Mouse (Mus musculus): ENCODE data around the gene Gadd45gip1. TPM values are rescaled to one million over a fixed set of nuclear protein-coding genes. Genes with fewer than 3 reads are reported as not detected.

The Gadd45gip1 gene
- total RNA-seq, 1 experiment, result 30.8 TPM

GRCm38 (mm10) chr8:84809109-84809940, 22.0 kb upstream of the Gadd45gip1 start:
- in situ Hi-C loops (cut with MboI; ENCODE audit: low sequenced_read_pairs in 2 of 2, unreplicated experiment in 2 of 2), result no loop called here
- DNase-seq (ENCODE audit: low read depth, low spot score), result no peak
- Histone ChIP-seq H3K4me3 (ENCODE audit: insufficient read depth in 1 of 2, low read depth in 1 of 2, low read length in 2 of 2, poor library complexity in 1 of 2, severe bottlenecking in 1 of 2) (no peak overlapping the region), H3K9me3 (ENCODE audit: control insufficient read depth, insufficient read depth, low read depth, low read length) (no peaks in the 10 kb centered on the region), H3K36me3 (ENCODE audit: control insufficient read depth, insufficient read depth, low read length, poor library complexity, severe bottlenecking) (no peaks in the 10 kb centered on the region), H3K9ac (ENCODE audit: insufficient read depth, low read depth, low read length, poor library complexity, severe bottlenecking) (no peak overlapping the region), H3K27ac (ENCODE audit: insufficient read depth, low read depth, low read length, poor library complexity, severe bottlenecking) (no peak overlapping the region; the same call in 1 of the 2 replicates), H3K4me1 (ENCODE audit: control insufficient read depth in 2 of 2, insufficient read depth in 2 of 2, low read length in 2 of 2, poor library complexity in 1 of 2) (no peaks in the 10 kb centered on the region)
- TF ChIP-seq ZC3H11A (IDR thresholded peaks at IDR 0.05; ENCODE audit: borderline replicate concordance, low read depth, low read length) (no peak), HCFC1 (IDR thresholded peaks at IDR 0.05; ENCODE audit: borderline replicate concordance, insufficient read depth, low read length) (no peak), MAFK (IDR thresholded peaks at IDR 0.05; ENCODE audit: insufficient read depth, low read depth, low read length) (no peak), CHD2 (IDR thresholded peaks at IDR 0.05; ENCODE audit: low read depth, low read length) (no peak), ZNF384 (IDR thresholded peaks at IDR 0.05; ENCODE audit: low read depth, low read length) (no peak)

GRCm38 (mm10) chr8:84809941-84810280, 21.4 kb upstream of the Gadd45gip1 start:
- Histone ChIP-seq H3K9me3 (ENCODE audit: control insufficient read depth, insufficient read depth, low read depth, low read length) (no peaks in the 10 kb centered on the region), H3K36me3 (ENCODE audit: control insufficient read depth, insufficient read depth, low read length, poor library complexity, severe bottlenecking) (no peaks in the 10 kb centered on the region), H3K4me3 (ENCODE audit: insufficient read depth in 1 of 2, low read depth in 1 of 2, low read length in 2 of 2, poor library complexity in 1 of 2, severe bottlenecking in 1 of 2) (no peak overlapping the region), H3K27ac (ENCODE audit: insufficient read depth, low read depth, low read length, poor library complexity, severe bottlenecking) (no peak overlapping the region), H3K4me1 (ENCODE audit: control insufficient read depth in 2 of 2, insufficient read depth in 2 of 2, low read length in 2 of 2, poor library complexity in 1 of 2) (no peaks in the 10 kb centered on the region; a peak in 1 of 4 replicates), H3K9ac (ENCODE audit: insufficient read depth, low read depth, low read length, poor library complexity, severe bottlenecking) (no peak overlapping the region)
- in situ Hi-C loops (cut with MboI; ENCODE audit: low sequenced_read_pairs in 2 of 2, unreplicated experiment in 2 of 2), result loop anchor here in 1 of 2 experiments (10.0 kb wide), 1 partner anchor 105 kb away; the partner anchor contains the start of gene Lyl1
- DNase-seq (ENCODE audit: low read depth, low spot score), result no peak
- TF ChIP-seq ZNF384 (IDR thresholded peaks at IDR 0.05; ENCODE audit: low read depth, low read length), result no peak
- TF ChIP-seq CHD2 (IDR thresholded peaks at IDR 0.05; ENCODE audit: low read depth, low read length), result no peak
- TF ChIP-seq ZC3H11A (IDR thresholded peaks at IDR 0.05; ENCODE audit: borderline replicate concordance, low read depth, low read length), result no peak
- TF ChIP-seq HCFC1 (IDR thresholded peaks at IDR 0.05; ENCODE audit: borderline replicate concordance, insufficient read depth, low read length), result no peak
- TF ChIP-seq MAFK (IDR thresholded peaks at IDR 0.05; ENCODE audit: insufficient read depth, low read depth, low read length), result no peak

- no peaks in the 10 kb centered on the region for H3K36me3 ChIP-seq (ENCODE audit: control insufficient read depth, insufficient read depth, low read length, poor library complexity, severe bottlenecking)
- no peak for DNase-seq (ENCODE audit: low read depth, low spot score)
- no peaks in the 10 kb centered on the region for H3K9me3 ChIP-seq (ENCODE audit: control insufficient read depth, insufficient read depth, low read depth, low read length)
- H3K4me3 ChIP-seq (ENCODE audit: insufficient read depth in 1 of 2, low read depth in 1 of 2, low read length in 2 of 2, poor library complexity in 1 of 2, severe bottlenecking in 1 of 2), result peak overlapping the region in 1 of 2 experiments; percentile 5; a peak in 1 of 4 replicates
- no peak for TF ChIP-seq MAFK (IDR thresholded peaks at IDR 0.05; ENCODE audit: insufficient read depth, low read depth, low read length)
- TF ChIP-seq ZC3H11A (IDR thresholded peaks at IDR 0.05; ENCODE audit: borderline replicate concordance, low read depth, low read length), result no peak
- TF ChIP-seq ZNF384 (IDR thresholded peaks at IDR 0.05; ENCODE audit: low read depth, low read length), result no peak
- TF ChIP-seq CHD2 (IDR thresholded peaks at IDR 0.05; ENCODE audit: low read depth, low read length), result no peak
- TF ChIP-seq HCFC1 (IDR thresholded peaks at IDR 0.05; ENCODE audit: borderline replicate concordance, insufficient read depth, low read length), result no peak
- H3K4me1 ChIP-seq (ENCODE audit: control insufficient read depth in 2 of 2, insufficient read depth in 2 of 2, low read length in 2 of 2, poor library complexity in 1 of 2), result no peaks in the 10 kb centered on the region; a peak in 1 of 4 replicates
- no peak overlapping the region for H3K9ac ChIP-seq (ENCODE audit: insufficient read depth, low read depth, low read length, poor library complexity, severe bottlenecking)
- H3K27ac ChIP-seq (ENCODE audit: insufficient read depth, low read depth, low read length, poor library complexity, severe bottlenecking), result no peak overlapping the region
- in situ Hi-C loops (cut with MboI; ENCODE audit: low sequenced_read_pairs in 2 of 2, unreplicated experiment in 2 of 2), result loop anchor here in 1 of 2 experiments (10.0 kb wide), 1 partner anchor 106 kb away; the partner anchor contains the start of gene Lyl1
These were observed 20.4 kb upstream of the Gadd45gip1 start for GRCm38 (mm10) chr8:84810896-84811295.

DNA sequence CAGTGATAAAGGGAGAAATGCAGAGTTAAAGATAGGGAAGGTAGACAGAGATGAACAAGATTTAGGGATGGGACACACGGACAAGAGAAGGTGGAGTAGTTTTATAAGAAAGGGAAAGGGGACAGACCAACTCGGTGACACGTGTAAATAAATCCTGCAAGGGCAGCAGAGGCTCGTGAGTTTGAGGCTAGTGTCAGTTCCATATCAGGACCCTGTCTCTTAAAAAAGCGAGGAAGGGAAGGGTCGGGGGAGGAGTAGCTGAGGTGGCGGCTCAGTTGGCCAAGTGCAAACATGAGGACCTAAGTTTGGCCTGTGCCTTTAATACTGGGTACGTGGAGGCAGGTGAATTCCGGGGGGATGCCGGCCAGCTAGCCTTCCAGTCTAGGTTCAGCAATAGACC, 20.0 kb upstream of the Gadd45gip1 start:
- Histone ChIP-seq H3K36me3 (ENCODE audit: control insufficient read depth, insufficient read depth, low read length, poor library complexity, severe bottlenecking) (no peaks in the 10 kb centered on the region), H3K27ac (ENCODE audit: insufficient read depth, low read depth, low read length, poor library complexity, severe bottlenecking) (no peak overlapping the region), H3K9ac (ENCODE audit: insufficient read depth, low read depth, low read length, poor library complexity, severe bottlenecking) (no peak overlapping the region), H3K4me3 (ENCODE audit: insufficient read depth in 1 of 2, low read depth in 1 of 2, low read length in 2 of 2, poor library complexity in 1 of 2, severe bottlenecking in 1 of 2) (peak overlapping the region in 1 of 2 experiments; percentile 5; a peak in 1 of 4 replicates), H3K4me1 (ENCODE audit: control insufficient read depth in 2 of 2, insufficient read depth in 2 of 2, low read length in 2 of 2, poor library complexity in 1 of 2) (no peaks in the 10 kb centered on the region; a peak in 1 of 4 replicates), H3K9me3 (ENCODE audit: control insufficient read depth, insufficient read depth, low read depth, low read length) (no peaks in the 10 kb centered on the region)
- in situ Hi-C loops (cut with MboI; ENCODE audit: low sequenced_read_pairs in 2 of 2, unreplicated experiment in 2 of 2), result loop anchor here in 1 of 2 experiments (10.0 kb wide), 1 partner anchor 107 kb away; the partner anchor contains the start of gene Lyl1
- DNase-seq (ENCODE audit: low read depth, low spot score), result no peak
- no peak for TF ChIP-seq ZC3H11A (IDR thresholded peaks at IDR 0.05; ENCODE audit: borderline replicate concordance, low read depth, low read length)
- no peak for TF ChIP-seq ZNF384 (IDR thresholded peaks at IDR 0.05; ENCODE audit: low read depth, low read length)
- TF ChIP-seq CHD2 (IDR thresholded peaks at IDR 0.05; ENCODE audit: low read depth, low read length), result no peak
- TF ChIP-seq HCFC1 (IDR thresholded peaks at IDR 0.05; ENCODE audit: borderline replicate concordance, insufficient read depth, low read length), result no peak
- TF ChIP-seq MAFK (IDR thresholded peaks at IDR 0.05; ENCODE audit: insufficient read depth, low read depth, low read length), result no peak
